Mouse (Mus musculus): ENCODE measurements at regions not wholly inside any gene's neighbourhood (a gene's known extent, or its start where the extent isn't known, plus 50 kb on each side); places are given as distances from the start of the nearest gene placed in this dataset.

GRCm38 (mm10) chr6:51685651-51686287, 162.1 kb downstream of the Snx10 start:
- TF ChIP-seq POU5F1 (IDR thresholded peaks at IDR 0.05; ENCODE audit: borderline replicate concordance, low read length): no peak
- no peak for TF ChIP-seq CTCF (conservative IDR thresholded peaks at IDR 0.05; ENCODE audit: low read length)

Data from E14TG2a.4 (cell line).